Mouse (Mus musculus) limb, embryonic 12.5 days (tissue): ENCODE measurements around the gene Kctd5. TPM values are rescaled to one million over a fixed set of nuclear protein-coding genes. Genes with fewer than 3 reads are reported as not detected.

ENCODE experiments used
- ATAC-seq: fragments of 200-750 bp; cut with Nextera tagmentation; 2 replicates; pipeline ENCODE4 v1.8.0; 2017; ENCODE audit warnings: low read depth, moderate TSS enrichment; ENCODE audit not compliant: insufficient number of reproducible peaks, insufficient read depth, low FRiP score, low TSS enrichment
- H3K27ac ChIP-seq: fragments of 300-500 bp; sonication (generic); 2 replicates; pipeline ENCODE4 v1.5.1; 2016; ENCODE audit warnings: mild to moderate bottlenecking, moderate library complexity
- H3K27me3 ChIP-seq: fragments of 300-500 bp; sonication (generic); 2 replicates; pipeline ENCODE4 v1.6.1; 2016; ENCODE audit warnings: mild to moderate bottlenecking, moderate library complexity
- H3K36me3 ChIP-seq: fragments of 300-500 bp; sonication (generic); 2 replicates; pipeline ENCODE4 v1.6.1; 2016; ENCODE audit warnings: mild to moderate bottlenecking, moderate library complexity
- H3K4me1 ChIP-seq: fragments of 300-500 bp; sonication (generic); replicated peaks from 2 replicates; pipeline ENCODE4 v1.6.1; 2016
- H3K4me2 ChIP-seq: fragments of 300-500 bp; sonication (generic); 2 replicates; pipeline ENCODE4 v1.6.1; 2016; ENCODE audit warnings: mild to moderate bottlenecking, moderate library complexity
- H3K4me3 ChIP-seq: fragments of 300-500 bp; sonication (generic); replicated peaks from 2 replicates; pipeline ENCODE4 v1.5.1; 2016; ENCODE audit warnings: mild to moderate bottlenecking
- H3K9ac ChIP-seq: fragments of 300-500 bp; sonication (generic); replicated peaks from 2 replicates; pipeline ENCODE4 v1.6.1; 2016; ENCODE audit warnings: mild to moderate bottlenecking, moderate library complexity
- H3K9me3 ChIP-seq: fragments of 300-500 bp; sonication (generic); 2 replicates; pipeline ENCODE4 v1.6.1; 2016; ENCODE audit warnings: mild to moderate bottlenecking, moderate library complexity
- WGBS: fragments of 180-500 bp; shearing (Covaris S2); methylation state at CpG from one replicate; pipeline ENCODE4 v1.1.7; 2016; 5-methylcytosine and 5-hydroxymethylcytosine counted together
- polyA plus RNA-seq: library from polyadenylated mRNA; unstranded; fragments of >200 nt; fragmentation: Nextera tagmentation; extraction: Ambion mirVana; gene quantifications from 2 replicates; pipeline ENCODE4 v1.2.1, GENCODE M21; 2016

The Kctd5 gene
- polyA plus RNA-seq, 1 experiment from 2014 or later = 94.7 TPM

- no peak overlapping the region for H3K4me2 ChIP-seq
- peaks cover 15% of the 10 kb centered on the region for H3K4me1 ChIP-seq
- peaks cover 40% of the 10 kb centered on the region for H3K36me3 ChIP-seq
- ATAC-seq = no peak
- H3K27ac ChIP-seq = no peak overlapping the region
- 91% methylated on average over 5 of the region's 5 CpGs for WGBS
- H3K4me3 ChIP-seq = no peak overlapping the region
- H3K27me3 ChIP-seq = no peaks in the 10 kb centered on the region
- H3K9ac ChIP-seq = no peak overlapping the region
- H3K9me3 ChIP-seq = no peaks in the 10 kb centered on the region
Observed at GRCm38 (mm10) chr17:24068271-24068670, 5.0 kb downstream of the Kctd5 start.

DNA sequence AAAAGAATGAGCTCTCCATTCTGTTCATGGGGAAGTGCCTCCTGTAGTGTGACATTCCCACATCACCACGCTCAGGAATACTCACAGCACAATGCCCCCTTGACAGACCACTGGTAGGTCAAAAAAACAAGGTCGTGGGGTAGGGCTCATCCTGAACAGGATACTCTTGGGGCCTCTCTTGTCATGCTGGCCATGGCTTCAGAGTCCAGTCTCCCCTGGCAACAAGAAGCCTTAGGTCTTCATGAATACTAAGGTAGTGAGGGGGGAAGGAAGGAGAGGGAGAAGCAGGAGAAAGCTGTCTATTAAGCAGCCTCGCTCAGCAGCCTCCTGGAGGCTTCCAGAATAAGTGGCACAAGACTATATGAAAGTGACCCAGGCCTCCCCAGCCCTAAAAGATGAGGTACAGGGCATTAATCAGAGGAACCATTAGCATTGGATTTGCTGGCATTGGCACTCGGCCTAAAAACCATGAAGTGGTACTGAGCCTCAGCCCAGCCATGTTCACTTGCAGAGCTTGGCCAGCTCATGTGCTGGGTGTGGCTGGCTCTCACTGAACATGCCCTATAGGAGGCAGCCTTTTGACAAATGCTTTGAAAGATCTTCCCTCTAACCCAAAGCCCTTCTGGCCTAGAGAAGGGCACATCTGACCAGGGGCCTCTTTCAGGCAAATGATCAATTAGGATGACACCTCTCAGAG is 10.7 kb downstream of the Kctd5 start:
- Histone ChIP-seq H3K9me3 (no peaks in the 10 kb centered on the region), H3K9ac (no peak overlapping the region), H3K4me1 (no peaks in the 10 kb centered on the region), H3K4me3 (no peak overlapping the region), H3K4me2 (no peak overlapping the region), H3K27me3 (no peaks in the 10 kb centered on the region), H3K36me3 (peaks cover 73% of the 10 kb centered on the region), H3K27ac (no peak overlapping the region)
- WGBS = 83% methylated on average over 4 of the region's 4 CpGs
- ATAC-seq = no peak

- Histone ChIP-seq H3K9me3 (no peaks in the 10 kb centered on the region), H3K27ac (no peak overlapping the region), H3K36me3 (peaks cover 94% of the 10 kb centered on the region), H3K4me2 (no peak overlapping the region), H3K27me3 (no peaks in the 10 kb centered on the region), H3K4me1 (no peaks in the 10 kb centered on the region), H3K4me3 (no peak overlapping the region), H3K9ac (no peak overlapping the region)
- ATAC-seq = no peak
- WGBS = 93% methylated on average over 5 of the region's 5 CpGs
Observed at GRCm38 (mm10) chr17:24057730-24058245, 15.5 kb downstream of the Kctd5 start.

- no peaks in the 10 kb centered on the region for H3K9me3 ChIP-seq
- H3K4me2 ChIP-seq = no peak overlapping the region
- H3K9ac ChIP-seq = no peak overlapping the region
- H3K27me3 ChIP-seq = no peaks in the 10 kb centered on the region
- H3K27ac ChIP-seq = no peak overlapping the region
- H3K4me1 ChIP-seq = no peaks in the 10 kb centered on the region
- no peak for ATAC-seq
- H3K36me3 ChIP-seq = peaks cover 94% of the 10 kb centered on the region
- H3K4me3 ChIP-seq = no peak overlapping the region
- 93% methylated on average over 14 of the region's 14 CpGs for WGBS
Observed at GRCm38 (mm10) chr17:24056636-24057625, 16.4 kb downstream of the Kctd5 start.

DNA sequence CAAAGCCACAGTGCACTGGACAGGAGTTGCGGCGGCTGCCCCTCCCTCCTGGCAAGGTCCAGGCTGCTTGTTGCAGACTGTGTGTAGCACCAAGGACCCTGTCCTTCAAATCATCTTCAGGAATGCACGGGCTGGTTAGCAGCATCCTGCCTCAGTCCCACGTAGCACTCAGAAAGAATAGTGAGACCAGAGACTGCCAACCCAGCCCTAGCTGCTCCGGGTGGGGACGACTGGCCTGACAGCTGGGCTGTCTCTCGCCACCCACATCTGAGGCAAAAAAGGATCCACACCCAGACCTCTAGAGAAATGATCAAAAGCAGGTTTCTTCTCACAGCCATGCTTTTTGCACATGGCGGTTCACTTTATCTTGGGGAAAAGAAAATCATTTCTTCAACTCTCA is 24.3 kb downstream of the Kctd5 start:
- H3K9me3 ChIP-seq = no peaks in the 10 kb centered on the region
- H3K4me1 ChIP-seq = no peaks in the 10 kb centered on the region
- H3K27me3 ChIP-seq = no peaks in the 10 kb centered on the region
- 94% methylated on average over 8 of the region's 8 CpGs for WGBS
- no peak for ATAC-seq
- peaks cover 77% of the 10 kb centered on the region for H3K36me3 ChIP-seq
- no peak overlapping the region for H3K4me3 ChIP-seq
- H3K4me2 ChIP-seq = no peak overlapping the region
- H3K9ac ChIP-seq = no peak overlapping the region
- no peak overlapping the region for H3K27ac ChIP-seq

GRCm38 (mm10) chr17:24048053-24048452 is 25.2 kb downstream of the Kctd5 start:
- 84% methylated on average over 5 of the region's 5 CpGs for WGBS
- Histone ChIP-seq H3K4me1 (no peaks in the 10 kb centered on the region), H3K9ac (no peak overlapping the region), H3K36me3 (peaks cover 67% of the 10 kb centered on the region), H3K27ac (no peak overlapping the region), H3K27me3 (no peaks in the 10 kb centered on the region), H3K4me2 (no peak overlapping the region), H3K9me3 (no peaks in the 10 kb centered on the region), H3K4me3 (no peak overlapping the region)
- no peak for ATAC-seq

DNA sequence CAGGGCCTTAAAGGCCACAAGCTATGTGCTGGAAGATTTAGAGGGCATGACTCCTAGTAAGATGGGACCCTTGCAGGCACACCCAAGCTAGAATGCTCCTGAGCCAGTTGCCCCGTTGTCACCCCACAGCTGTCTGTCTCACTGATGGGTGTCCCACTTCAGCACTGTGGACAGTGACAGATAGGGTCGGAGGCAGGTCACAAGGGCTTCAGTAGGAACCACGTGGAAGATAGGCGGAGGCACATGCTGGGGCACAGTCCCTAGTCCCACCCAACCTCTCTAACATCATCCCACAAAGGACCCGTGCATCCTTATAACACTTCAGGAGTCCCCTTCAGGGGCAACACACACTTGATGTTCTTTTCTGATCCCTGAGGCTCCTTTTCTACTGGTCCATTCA is 27.3 kb downstream of the Kctd5 start:
- ATAC-seq = no peak
- Histone ChIP-seq H3K4me2 (no peak overlapping the region), H3K9ac (no peak overlapping the region), H3K36me3 (peaks cover 48% of the 10 kb centered on the region), H3K27ac (no peak overlapping the region), H3K4me1 (no peaks in the 10 kb centered on the region), H3K4me3 (no peak overlapping the region), H3K27me3 (no peaks in the 10 kb centered on the region), H3K9me3 (no peaks in the 10 kb centered on the region)
- WGBS = 47% methylated on average over 5 of the region's 5 CpGs

DNA sequence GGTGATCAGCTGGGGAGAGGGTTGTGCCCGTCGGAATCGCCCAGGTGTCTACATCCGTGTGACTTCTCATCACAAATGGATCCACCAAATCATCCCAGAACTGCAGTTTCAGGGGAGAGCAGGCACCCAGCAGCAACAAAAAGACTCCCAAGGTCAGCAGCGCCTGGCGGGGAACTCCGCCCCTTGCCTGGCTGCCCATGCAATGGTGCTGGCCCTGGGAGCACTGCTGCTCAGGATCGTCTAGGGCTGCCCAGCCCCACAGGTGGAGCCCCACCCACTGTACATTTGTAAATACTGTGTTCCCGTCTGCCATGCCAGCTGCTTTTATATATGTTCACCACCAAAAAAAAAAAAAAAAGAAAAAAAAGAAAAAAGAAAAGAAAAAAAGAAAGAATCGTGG is 27.7 kb downstream of the Kctd5 start:
- Histone ChIP-seq H3K4me3 (no peak overlapping the region), H3K4me1 (no peaks in the 10 kb centered on the region), H3K36me3 (peaks cover 44% of the 10 kb centered on the region), H3K4me2 (no peak overlapping the region), H3K27me3 (no peaks in the 10 kb centered on the region), H3K27ac (no peak overlapping the region), H3K9me3 (no peaks in the 10 kb centered on the region), H3K9ac (no peak overlapping the region)
- no peak for ATAC-seq
- 86% methylated on average over 10 of the region's 10 CpGs for WGBS

DNA sequence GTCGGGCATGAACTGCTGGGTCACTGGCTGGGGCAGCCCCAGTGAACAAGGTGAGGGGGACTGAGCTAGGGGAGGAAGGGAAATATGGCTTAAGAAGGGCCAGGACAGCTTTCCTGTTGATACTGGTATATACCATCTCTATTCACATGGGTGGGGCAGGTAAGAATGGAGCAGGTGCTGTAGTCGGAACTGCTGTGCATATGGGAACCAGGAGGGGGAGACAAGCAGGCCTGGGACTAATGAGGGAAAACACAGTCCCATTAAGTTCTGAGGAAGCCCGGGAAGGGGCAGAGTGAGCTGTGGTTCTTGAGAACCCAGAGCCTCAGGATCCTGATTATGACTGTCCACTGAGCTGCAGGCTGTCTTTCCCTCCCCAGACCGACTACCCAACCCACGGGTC is 28.8 kb downstream of the Kctd5 start:
- Histone ChIP-seq H3K4me2 (no peak overlapping the region), H3K4me1 (no peaks in the 10 kb centered on the region), H3K9me3 (0 out of 2 replicates have a peak, but pooled peaks cover 3% of the 10 kb centered on the region), H3K9ac (no peak overlapping the region), H3K36me3 (peaks cover 33% of the 10 kb centered on the region), H3K27me3 (no peaks in the 10 kb centered on the region), H3K4me3 (no peak overlapping the region), H3K27ac (no peak overlapping the region)
- ATAC-seq = no peak
- 60% methylated on average over 5 of the region's 5 CpGs for WGBS

- Histone ChIP-seq H3K4me2 (no peak within 1 kb of the TSS), H3K36me3 (no peaks in the 10 kb centered on the region), H3K9me3 (0 out of 2 replicates have a peak, but pooled peaks cover 3% of the 10 kb centered on the region), H3K27me3 (no peaks in the 10 kb centered on the region), H3K27ac (no peak within 1 kb of the TSS), H3K9ac (no peak within 1 kb of the TSS), H3K4me1 (no peaks in the 10 kb centered on the region), H3K4me3 (no peak within 1 kb of the TSS)
- 79% methylated on average over 4 of the region's 4 CpGs for WGBS
- no peak for ATAC-seq
Observed at GRCm38 (mm10) chr17:24037844-24038243, 35.4 kb downstream of the Kctd5 start, which contains the start of gene Prss27. Prss27 (plus strand) TSS chr17:24038144.

- 82% methylated on average over 13 of the region's 13 CpGs for WGBS
Observed at GRCm38 (mm10) chr17:24037360-24037759, 35.9 kb downstream of the Kctd5 start.

More at GRCm38 (mm10) chr17:24037360-24037759, 35.9 kb downstream of the Kctd5 start:
- no peaks in the 10 kb centered on the region for H3K4me1 ChIP-seq
- ATAC-seq = no peak
- H3K36me3 ChIP-seq = no peaks in the 10 kb centered on the region
- H3K9me3 ChIP-seq = 0 out of 2 replicates have a peak, but pooled peaks cover 3% of the 10 kb centered on the region
- no peak overlapping the region for H3K27ac ChIP-seq
- no peak overlapping the region for H3K4me2 ChIP-seq
- no peak overlapping the region for H3K4me3 ChIP-seq
- no peaks in the 10 kb centered on the region for H3K27me3 ChIP-seq
- no peak overlapping the region for H3K9ac ChIP-seq
